Mouse (Mus musculus) megakaryocyte progenitor cell, adult 5-6 weeks (primary cell): ENCODE results near the gene Smc4. TPM values are rescaled to one million over a fixed set of nuclear protein-coding genes. Genes with fewer than 3 reads are reported as not detected.

Experiments used
- total RNA-seq, 2 experiments: library from RNA; stranded (forward) in 1 of 2; stranded (reverse) in 1 of 2; fragments of 157-497, 149-512 nt in 1 of 2; fragments of 200-1000 nt in 1 of 2; gene quantifications; 2 replicates each; pipeline versions ENCODE4 v1.2.3 to v1.2.4; 2015 to 2017

The Smc4 gene
- total RNA-seq, 2 experiments from 2014 or later: 351 to 603 TPM

Other genes starting within 250 kb of the Smc4 start
- 0.49 TPM in 1 of 2 replicates, not detected in the other for gene 1110032F04Rik, start 135.2 kb upstream of the Smc4 start, total RNA-seq (2015)
- 0.24 TPM in 1 of 2 replicates, not detected in the other for gene 1110032F04Rik, start 135.2 kb upstream of the Smc4 start, total RNA-seq (2017)
- 12.8 and 21.5 TPM in 2 replicates for gene Ift80, start 168 bp upstream of the Smc4 start, total RNA-seq (2015)
- gene Ift80, start 168 bp upstream of the Smc4 start, total RNA-seq (2017): 19.1 and 25.2 TPM in 2 replicates
- 55.8 and 64.4 TPM in 2 replicates for gene Trim59, start 40.0 kb downstream of the Smc4 start, total RNA-seq (2015)
- gene Trim59, start 40.0 kb downstream of the Smc4 start, total RNA-seq (2017): 15.7 and 17.7 TPM in 2 replicates
- gene Kpna4, start 122.4 kb downstream of the Smc4 start, total RNA-seq (2015): 74.0 and 86.1 TPM in 2 replicates
- 51.8 and 58.9 TPM in 2 replicates for gene Kpna4, start 122.4 kb downstream of the Smc4 start, total RNA-seq (2017)
- gene Arl14, start 217.7 kb downstream of the Smc4 start, total RNA-seq (2015): not detected in 2 replicates
- gene Arl14, start 217.7 kb downstream of the Smc4 start, total RNA-seq (2017): not detected in 2 replicates